Comparison of ENCODE assay signal across 24 mouse cellular contexts in genomic region chr2:144464182-144464581, GRCm38 (mm10).
A peak's percentile ranks its signal among the peaks of the same experiment; 100 is the strongest.
DNase-seq lines count a peak whose midpoint lies in the region; ATAC-seq and TF ChIP-seq lines count a peak whose summit lies in the region.
"Had no signal": no experiment of that assay in that cellular context is flagged by ENCODE, and none has a peak within 500 bp of the region (broad histone marks: within the 10 kb centered on the region; RNA-seq: fewer than 3 reads in every experiment).

No protein-coding gene starts in this region.

- 63% methylated on average over 7 of the region's 7 CpGs for WGBS in liver, embryonic 11.5 days

- peaks cover 13% of the 10 kb centered on the region for H3K4me1 ChIP-seq in cortical plate, adult 2 months (ENCODE audit: control insufficient read depth, insufficient read depth, low read length)
- no peaks in the 10 kb centered on the region for H3K4me1 ChIP-seq in liver, embryonic 11.5 days (replicated peaks; ENCODE audit: control insufficient read depth, insufficient read depth, low read length)
- H3K4me1 ChIP-seq: embryonic facial prominence, embryonic 13.5 days; limb, embryonic 13.5 days; neural tube, embryonic 12.5 days had no signal

- TF ChIP-seq POLR2A in cortical plate, adult 2 months (IDR thresholded peaks at IDR 0.05; ENCODE audit: extremely low read depth, insufficient read depth, low read length) = no peak

- H3K4me2 ChIP-seq in liver, embryonic 11.5 days = no peak overlapping the region
- H3K4me2 ChIP-seq: embryonic facial prominence, embryonic 13.5 days; heart, embryonic 13.5 days; hindbrain, embryonic 14.5 days; limb, embryonic 13.5 days; liver, embryonic 12.5 days; midbrain, embryonic 11.5 days; neural tube, embryonic 12.5 days had no signal

- no peaks in the 10 kb centered on the region for H3K36me3 ChIP-seq in liver, embryonic 11.5 days (ENCODE audit: control insufficient read depth, insufficient read depth, low read length)
- H3K36me3 ChIP-seq: embryonic facial prominence, embryonic 13.5 days; heart, embryonic 13.5 days; limb, embryonic 13.5 days; liver, embryonic 12.5 days; neural tube, embryonic 12.5 days had no signal

- no peak overlapping the region for H3K4me3 ChIP-seq in layer of hippocampus, adult 2 months
- no peak overlapping the region for H3K4me3 ChIP-seq in cortical plate, adult 2 months (ENCODE audit: insufficient read depth, low read length)
- H3K4me3 ChIP-seq in liver, embryonic 11.5 days (ENCODE audit: low read depth, low read length) = no peak overlapping the region
- H3K4me3 ChIP-seq: embryonic facial prominence, embryonic 13.5 days; heart, embryonic 13.5 days; limb, embryonic 13.5 days; liver, embryonic 12.5 days; myocyte; neural tube, embryonic 12.5 days had no signal

- no peaks in the 10 kb centered on the region for H3K27me3 ChIP-seq in liver, embryonic 11.5 days (replicated peaks; ENCODE audit: control insufficient read depth, insufficient read depth, low read length)
- H3K27me3 ChIP-seq: embryonic facial prominence, embryonic 13.5 days; limb, embryonic 13.5 days; liver, embryonic 12.5 days; neural tube, embryonic 12.5 days had no signal

- no peak for DNase-seq in layer of hippocampus, adult 2 months (ENCODE audit: low spot score in 2 of 2)
- no peak for DNase-seq in layer of hippocampus, adult 11-12 months (ENCODE audit: low spot score)
- peak; percentile 22 for DNase-seq in adrenal gland, postnatal 10 days
- DNase-seq in liver, embryonic 11.5 days (ENCODE audit: low spot score) = no peak
- no peak for DNase-seq in urinary bladder, postnatal 14 days (ENCODE audit: low spot score)
- no peak for DNase-seq in embryo, embryonic 11 days
- DNase-seq: B cell, adult 2 months; cerebellum, adult 2 months; forebrain, postnatal 0 days; heart, postnatal 10 days; kidney, adult 2 months; kidney, postnatal 10 days; liver, postnatal 0 days; lung, postnatal 36 days had no signal

- no peaks in the 10 kb centered on the region for H3K9me3 ChIP-seq in liver, embryonic 11.5 days (ENCODE audit: control insufficient read depth, low read length)
- H3K9me3 ChIP-seq: embryonic facial prominence, embryonic 13.5 days; heart, embryonic 13.5 days; limb, embryonic 13.5 days; liver, embryonic 12.5 days; neural tube, embryonic 12.5 days had no signal

- H3K27ac ChIP-seq in layer of hippocampus, adult 2 months = peak overlapping the region; percentile 84; the same call in 1 of the 2 replicates
- peak overlapping the region; percentile 78; the same call in 1 of the 2 replicates for H3K27ac ChIP-seq in cortical plate, adult 2 months (ENCODE audit: insufficient read depth, low read length)
- no peak overlapping the region for H3K27ac ChIP-seq in liver, embryonic 11.5 days (ENCODE audit: low read depth, low read length)
- H3K27ac ChIP-seq: embryonic facial prominence, embryonic 13.5 days; heart, embryonic 13.5 days; hindbrain, embryonic 14.5 days; limb, embryonic 13.5 days; liver, embryonic 12.5 days; neural tube, embryonic 12.5 days had no signal

- no peak for TF ChIP-seq CTCF in layer of hippocampus, adult 2 months (conservative IDR thresholded peaks at IDR 0.05)
- TF ChIP-seq CTCF in cortical plate, adult 2 months (IDR thresholded peaks at IDR 0.05; ENCODE audit: extremely low read depth, insufficient read depth, low read length) = no peak

- no peak for ATAC-seq in liver, embryonic 11.5 days (replicated peaks; ENCODE audit: low FRiP score)
- ATAC-seq: activated CD4-positive, CD25-positive, alpha-beta regulatory T cell, adult 4 months; forebrain, postnatal 0 days; liver, embryonic 12.5 days; liver, postnatal 0 days had no signal

- no peak overlapping the region for H3K9ac ChIP-seq in liver, embryonic 11.5 days (ENCODE audit: low read depth, low read length)
- H3K9ac ChIP-seq: embryonic facial prominence, embryonic 13.5 days; forebrain, postnatal 0 days; heart, embryonic 13.5 days; hindbrain, embryonic 14.5 days; limb, embryonic 13.5 days; liver, embryonic 12.5 days; liver, postnatal 0 days; neural tube, embryonic 12.5 days had no signal
